Mouse (Mus musculus): Measurements from ENCODE around the gene Cables2. TPM values are rescaled to one million over a fixed set of nuclear protein-coding genes. Genes with fewer than 3 reads are reported as not detected.

The Cables2 gene
- polyA plus RNA-seq, 1 experiment from 2014 or later: 14.5 TPM

Small RNA genes within 50 kb of the gene (microRNA-seq; reads per million reads assigned to microRNA genes)
- gene Mir3091: 0.58 reads per million

Other genes with a start within 250 kb of the Cables2 start
- gene Lsm14b, start 248.5 kb downstream of the Cables2 start, polyA plus RNA-seq (2015; fragmentation: Nextera tagmentation; extraction: Ambion mirVana): 6.0 and 8.1 TPM in 2 replicates
- 558 and 580 TPM in 2 replicates for gene Psma7, start 231.1 kb downstream of the Cables2 start, polyA plus RNA-seq (2015; fragmentation: Nextera tagmentation; extraction: Ambion mirVana)
- 4.1 and 4.4 TPM in 2 replicates for gene Ss18l1, start 231.0 kb downstream of the Cables2 start, polyA plus RNA-seq (2015; fragmentation: Nextera tagmentation; extraction: Ambion mirVana)
- 25.2 and 25.9 TPM in 2 replicates for gene Mtg2, start 202.9 kb downstream of the Cables2 start, polyA plus RNA-seq (2015; fragmentation: Nextera tagmentation; extraction: Ambion mirVana)
- 0.08 and 0.18 TPM in 2 replicates for gene Hrh3, start 169.0 kb downstream of the Cables2 start, polyA plus RNA-seq (2015; fragmentation: Nextera tagmentation; extraction: Ambion mirVana)
- 34.2 and 37.3 TPM in 2 replicates for gene Osbpl2, start 154.2 kb downstream of the Cables2 start, polyA plus RNA-seq (2015; fragmentation: Nextera tagmentation; extraction: Ambion mirVana)
- 141 and 172 TPM in 2 replicates for gene Adrm1, start 102.0 kb downstream of the Cables2 start, polyA plus RNA-seq (2015; fragmentation: Nextera tagmentation; extraction: Ambion mirVana)
- gene Lama5, start 47.6 kb downstream of the Cables2 start, polyA plus RNA-seq (2015; fragmentation: Nextera tagmentation; extraction: Ambion mirVana): 45.6 and 47.5 TPM in 2 replicates
- 516 and 531 TPM in 2 replicates for gene Rps21, start 16.1 kb downstream of the Cables2 start, polyA plus RNA-seq (2015; fragmentation: Nextera tagmentation; extraction: Ambion mirVana)
- 3.1 and 3.4 TPM in 2 replicates for gene Rbbp8nl, start 16.4 kb upstream of the Cables2 start, polyA plus RNA-seq (2015; fragmentation: Nextera tagmentation; extraction: Ambion mirVana)
- 5.5 and 6.0 TPM in 2 replicates for gene Gata5, start 61.2 kb upstream of the Cables2 start, polyA plus RNA-seq (2015; fragmentation: Nextera tagmentation; extraction: Ambion mirVana)
- 3.1 and 4.0 TPM in 2 replicates for gene Slco4a1, start 182.7 kb upstream of the Cables2 start, polyA plus RNA-seq (2015; fragmentation: Nextera tagmentation; extraction: Ambion mirVana)
- 0.89 and 1.3 TPM in 2 replicates for gene Ntsr1, start 226.5 kb upstream of the Cables2 start, polyA plus RNA-seq (2015; fragmentation: Nextera tagmentation; extraction: Ambion mirVana)